Mouse (Mus musculus): Measurements from ENCODE around the gene Camkmt. TPM values are rescaled to one million over a fixed set of nuclear protein-coding genes. Genes with fewer than 3 reads are reported as not detected.

Gene Camkmt
- 9.6 TPM for total RNA-seq (2023)

DNA sequence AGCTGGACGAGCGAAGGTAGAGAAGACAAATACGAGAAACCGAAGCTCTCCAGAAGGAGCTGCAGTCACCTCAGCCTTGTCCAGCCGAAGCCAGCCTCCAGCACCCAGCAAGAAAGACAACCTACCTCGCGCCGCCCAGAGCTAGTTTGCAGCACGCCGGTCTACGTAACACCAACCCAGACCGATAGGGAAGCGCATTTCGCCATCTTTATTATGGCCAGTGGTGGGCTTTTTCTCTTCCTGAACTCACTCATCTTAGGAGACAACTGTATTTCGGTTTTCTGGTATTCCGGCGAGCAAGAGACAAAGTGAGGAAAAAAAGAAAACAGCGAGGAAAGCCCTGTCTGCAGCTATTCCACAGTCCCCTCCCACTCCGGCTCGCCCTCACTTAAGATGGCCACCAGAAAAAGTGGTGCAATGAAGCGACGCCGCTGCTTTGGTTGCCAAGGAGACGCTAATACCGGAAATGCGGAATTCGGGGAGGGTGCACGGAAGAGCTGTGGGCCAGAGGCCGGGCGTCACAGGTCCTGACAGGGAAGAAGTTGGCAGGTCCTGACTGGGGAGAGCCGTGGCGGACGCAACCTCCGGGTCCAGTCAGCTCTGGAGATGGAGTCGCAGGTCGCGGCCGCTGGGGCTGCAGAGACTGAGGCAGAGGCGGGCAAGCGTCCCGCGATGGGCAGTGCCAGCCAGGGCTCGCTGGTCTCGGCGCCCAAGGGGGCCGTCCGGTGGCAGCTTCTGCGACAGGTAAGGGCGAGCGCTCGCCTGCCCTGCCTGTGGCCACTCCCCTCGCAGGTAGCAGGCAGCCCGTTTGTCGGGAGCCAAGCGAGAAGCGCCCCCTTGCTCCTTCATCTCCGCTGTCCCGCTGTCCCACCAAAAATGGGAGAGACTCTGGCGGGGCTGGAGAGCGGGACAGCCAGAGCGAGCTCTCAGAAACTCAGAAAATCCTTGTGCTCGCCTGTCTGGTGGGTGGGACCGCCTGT is at the start of gene Camkmt, which contains the start of gene Prepl:
Gene Camkmt (plus strand): TSS at position 433 of the 980 bp plus-strand sequence.
Gene Prepl (minus strand): TSS at position 122 of the 980 bp plus-strand sequence.

Other genes starting within 250 kb of the Camkmt start
- gene Ppm1b, start 133.8 kb upstream of the Camkmt start, total RNA-seq (2023), result 120 TPM
- 2.3 TPM for gene Slc3a1, start 62.2 kb upstream of the Camkmt start, total RNA-seq (2023)
- 14.7 TPM for gene Prepl, start 311 bp upstream of the Camkmt start, total RNA-seq (2023)